Mouse (Mus musculus) limb, embryonic 14.5 days (tissue): ENCODE measurements around the gene Arsa. TPM values are rescaled to one million over a fixed set of nuclear protein-coding genes. Genes with fewer than 3 reads are reported as not detected.

Experiments
- ATAC-seq: fragments of 200-750 bp; cut with Nextera tagmentation; 2 replicates; pipeline ENCODE4 v1.8.0; 2017; ENCODE audit warnings: low read depth, moderate number of reproducible peaks, moderate TSS enrichment; ENCODE audit not compliant: low FRiP score
- DNase-seq: peaks from one replicate; pipeline ENCODE4 v3.0.0-alpha.2; 2015; ENCODE audit warnings: low spot score
- H3K27ac ChIP-seq: fragments of 300-500 bp; sonication (generic); replicated peaks from 2 replicates; pipeline ENCODE4 v1.5.1; 2014; ENCODE audit warnings: low read depth, mild to moderate bottlenecking, low read length, moderate library complexity, mixed read lengths
- H3K27me3 ChIP-seq: fragments of 300-500 bp; sonication (generic); 2 replicates; pipeline ENCODE4 v1.6.1; 2014; ENCODE audit warnings: low read length, mixed read lengths; ENCODE audit not compliant: control insufficient read depth, insufficient read depth
- H3K36me3 ChIP-seq: fragments of 300-500 bp; sonication (generic); 2 replicates; pipeline ENCODE4 v1.6.1; 2014; ENCODE audit warnings: mild to moderate bottlenecking, low read length, moderate library complexity, mixed read lengths; ENCODE audit not compliant: control insufficient read depth, insufficient read depth
- H3K4me1 ChIP-seq: fragments of 300-500 bp; sonication (generic); 2 replicates; pipeline ENCODE4 v1.6.1; 2014; ENCODE audit warnings: antibody characterized with exemption, low read length, mixed read lengths; ENCODE audit not compliant: control insufficient read depth, insufficient read depth
- H3K4me2 ChIP-seq: fragments of 300-500 bp; sonication (generic); replicated peaks from 2 replicates; pipeline ENCODE4 v1.6.1; 2014; ENCODE audit warnings: low read depth, mild to moderate bottlenecking, low read length, moderate library complexity; ENCODE audit not compliant: severe bottlenecking
- H3K4me3 ChIP-seq: fragments of 300-500 bp; sonication (generic); replicated peaks from 2 replicates; pipeline ENCODE4 v1.5.1; 2014; ENCODE audit warnings: low read length
- H3K9ac ChIP-seq: fragments of 300-500 bp; sonication (generic); 2 replicates; pipeline ENCODE4 v1.6.1; 2014; ENCODE audit warnings: mild to moderate bottlenecking, low read depth, low read length, moderate library complexity; ENCODE audit not compliant: severe bottlenecking
- H3K9me3 ChIP-seq: fragments of 300-500 bp; sonication (generic); 2 replicates; pipeline ENCODE4 v1.6.1; 2016; ENCODE audit warnings: low read length; ENCODE audit not compliant: control insufficient read depth
- POLR2A ChIP-seq: fragments of 200-500 bp; IDR thresholded peaks from 2 replicates; pipeline ENCODE4 v1.8.0; 2012; ENCODE audit warnings: inconsistent platforms, mild to moderate bottlenecking, moderate library complexity, borderline replicate concordance; ENCODE audit not compliant: insufficient read depth, insufficient read length; ENCODE audit errors: extremely low read depth
- WGBS: fragments of 180-500 bp; shearing (Covaris S2); extraction: QIAGEN DNeasy Blood & Tissue Kit; methylation state at CpG from one replicate; pipeline ENCODE4 v1.1.7; 2014; 5-methylcytosine and 5-hydroxymethylcytosine counted together
- polyA plus RNA-seq, 2 experiments: library from polyadenylated mRNA; depleted of rRNA in 1 of 2; stranded (reverse) in 1 of 2; unstranded in 1 of 2; fragments of >200 nt; fragmentation: Nextera tagmentation in 1 of 2; extraction: Ambion mirVana in 1 of 2; gene quantifications; 2 replicates each; pipeline versions ENCODE4 v1.2.1 to v1.2.3; 2012 to 2014

Arsa gene
- polyA plus RNA-seq, 2 experiments: 18.3 to 30.7 TPM

DNA sequence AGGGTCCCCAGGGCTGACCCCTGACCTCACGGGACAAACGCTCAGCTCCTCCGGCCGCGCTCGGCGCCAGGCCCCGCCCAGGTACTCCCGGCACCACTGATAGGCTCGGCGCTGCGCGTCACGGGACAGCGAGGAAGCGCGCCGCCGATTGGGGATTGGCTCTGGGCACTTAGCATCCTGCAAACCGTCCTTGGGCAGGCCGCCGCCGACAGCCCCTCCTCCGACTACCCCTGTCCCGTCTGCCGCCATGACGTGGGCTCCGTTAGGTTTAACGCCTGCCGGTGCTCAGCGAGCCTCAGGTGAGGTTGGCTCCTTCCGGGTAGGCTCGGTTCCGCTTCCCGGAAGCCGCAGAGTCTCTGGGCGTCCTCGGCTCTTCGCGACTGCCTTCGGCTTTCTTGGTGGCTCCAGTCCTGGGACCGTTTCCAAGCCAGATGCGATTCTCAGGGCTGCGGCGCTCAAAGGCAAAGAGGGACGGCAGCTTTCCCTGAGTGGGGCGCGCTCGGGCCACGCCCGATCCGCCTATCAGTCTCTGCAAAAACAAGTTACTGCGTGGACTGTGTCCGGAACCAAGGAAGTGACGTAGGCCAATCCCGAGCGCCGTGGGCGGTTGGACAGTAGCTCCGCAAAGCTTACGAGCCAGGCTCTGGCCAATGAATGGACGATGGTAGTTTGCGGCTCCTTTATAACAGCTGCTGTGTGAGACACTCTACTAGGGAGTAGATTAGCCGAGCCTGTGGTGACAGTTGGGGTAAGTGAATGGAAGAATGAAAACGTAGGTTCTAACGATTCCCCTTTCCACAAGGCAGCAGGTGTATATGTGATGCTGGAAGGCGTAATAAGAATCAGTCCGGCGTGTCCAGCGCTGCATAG lies 47.6 kb downstream of the Arsa start, which contains the start of the genes C730034F03Rik, Gm44502 and Chkb:
TSS of gene C730034F03Rik (plus strand) at position 238 of the 870 bp plus-strand sequence.
TSS of gene Gm44502 (minus strand) at position 345 of the 870 bp plus-strand sequence.
TSS of gene Chkb (minus strand) at position 557 of the 870 bp plus-strand sequence.
- DNase-seq (peak; percentile 93), ATAC-seq (peak; percentile 93)
- H3K4me3 ChIP-seq: peak within 1 kb of the TSS; percentile 68
- H3K27me3 ChIP-seq: no peaks in the 10 kb centered on the region
- 0 out of 2 replicates have a peak, but pooled peaks have one; percentile 33 for TF ChIP-seq POLR2A
- H3K9ac ChIP-seq: peak within 1 kb of the TSS; percentile 72
- no peaks in the 10 kb centered on the region for H3K9me3 ChIP-seq
- H3K4me2 ChIP-seq: peak within 1 kb of the TSS; percentile 92
- peak within 1 kb of the TSS; percentile 92 for H3K27ac ChIP-seq
- peaks cover 6% of the 10 kb centered on the region for H3K4me1 ChIP-seq
- WGBS: under 1% methylated on average over 63 of the region's 70 CpGs
- peaks cover 19% of the 10 kb centered on the region for H3K36me3 ChIP-seq

DNA sequence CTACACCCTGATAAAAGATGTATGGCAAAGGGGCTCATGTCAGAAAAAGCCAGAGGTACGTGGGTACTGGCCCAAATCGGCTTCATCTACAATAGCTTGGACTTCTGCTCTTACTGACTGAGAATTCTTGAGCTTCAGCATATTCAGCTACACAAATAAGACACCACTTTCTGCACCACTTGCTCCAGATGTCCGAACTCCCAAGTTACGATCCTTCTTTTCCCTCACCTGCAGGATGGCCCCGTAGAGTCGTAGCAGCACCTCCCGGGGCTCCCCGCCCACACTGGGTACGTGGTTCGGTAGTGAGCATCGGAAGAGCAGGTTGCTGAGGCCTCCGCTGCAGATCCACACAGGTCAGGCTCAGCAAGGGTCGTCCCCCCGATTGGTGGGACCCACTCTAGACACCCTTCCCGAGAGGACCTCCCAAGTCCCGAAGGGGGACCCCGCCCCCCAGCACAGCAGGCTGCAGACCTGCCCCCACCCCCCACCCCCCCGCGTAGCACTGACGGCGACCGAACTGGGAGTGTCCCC lies 48.3 kb downstream of the Arsa start:
- Histone ChIP-seq H3K27ac (peak overlapping the region; percentile 92; the same call in 1 of the 2 replicates), H3K4me2 (peak overlapping the region; percentile 92), H3K36me3 (peaks cover 19% of the 10 kb centered on the region), H3K4me3 (peak overlapping the region; percentile 68), H3K4me1 (peaks cover 6% of the 10 kb centered on the region), H3K9me3 (no peaks in the 10 kb centered on the region), H3K9ac (peak overlapping the region; percentile 72), H3K27me3 (no peaks in the 10 kb centered on the region)
- DNase-seq (no peak), ATAC-seq (peak; percentile 18; the same call in 1 of the 2 replicates)
- TF ChIP-seq POLR2A: no peak
- WGBS: 7% methylated on average over 19 of the region's 22 CpGs

DNA sequence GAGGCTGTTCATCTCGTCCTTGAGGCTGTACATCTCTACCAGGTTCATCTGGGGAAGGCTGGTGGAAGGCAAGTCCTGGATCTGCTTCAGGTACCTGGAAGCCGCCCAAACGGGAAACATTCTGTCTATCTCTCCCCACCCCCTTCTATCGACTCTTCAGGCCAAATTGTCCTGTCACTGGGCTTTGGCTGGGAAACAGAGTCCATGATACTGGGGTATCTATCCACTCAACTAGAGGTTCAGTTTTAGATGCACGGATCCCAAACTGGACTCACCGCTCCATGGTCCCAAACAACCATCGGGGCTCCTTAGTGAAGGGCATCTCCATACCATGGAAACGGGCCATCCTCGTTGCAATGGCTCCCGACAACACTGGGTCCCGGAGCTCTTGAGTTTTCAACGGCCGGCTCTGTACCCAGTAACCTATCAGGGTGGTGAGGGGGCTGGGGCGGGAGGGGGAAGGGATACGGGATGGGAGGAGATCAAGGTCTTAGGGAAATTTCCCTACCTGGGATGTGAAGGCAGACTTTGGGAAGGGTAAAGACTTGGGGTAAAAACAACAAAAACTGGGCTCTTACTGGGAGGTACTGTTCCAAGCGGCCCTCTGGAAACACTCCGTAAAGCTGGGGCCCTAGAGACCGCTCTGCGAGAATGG lies 49.0 kb downstream of the Arsa start:
- H3K4me3 ChIP-seq: peak overlapping the region; percentile 68
- H3K9ac ChIP-seq: peak overlapping the region; percentile 72; the same call in 1 of the 2 replicates
- H3K36me3 ChIP-seq: peaks cover 19% of the 10 kb centered on the region
- ATAC-seq (no peak), DNase-seq (no peak)
- no peaks in the 10 kb centered on the region for H3K27me3 ChIP-seq
- H3K27ac ChIP-seq: no peak overlapping the region
- WGBS: 82% methylated on average over 19 of the region's 19 CpGs
- no peaks in the 10 kb centered on the region for H3K9me3 ChIP-seq
- H3K4me1 ChIP-seq: peaks cover 6% of the 10 kb centered on the region
- TF ChIP-seq POLR2A: no peak
- peak overlapping the region; percentile 92 for H3K4me2 ChIP-seq

GRCm38 (mm10) chr15:89426716-89427115 lies 50.5 kb downstream of the Arsa start:
- no peak for DNase-seq

GRCm38 (mm10) chr15:89425711-89426121 lies 51.5 kb downstream of the Arsa start, which contains the start of gene Cpt1b:
Gene Cpt1b (minus strand): TSS chr15:89425863.
- DNase-seq: no peak
- Histone ChIP-seq H3K36me3 (peaks cover 23% of the 10 kb centered on the region), H3K27me3 (no peaks in the 10 kb centered on the region), H3K9ac (no peak within 1 kb of the TSS), H3K4me3 (no peak within 1 kb of the TSS), H3K27ac (no peak within 1 kb of the TSS), H3K4me2 (no peak within 1 kb of the TSS), H3K4me1 (peaks cover 6% of the 10 kb centered on the region), H3K9me3 (no peaks in the 10 kb centered on the region)
- 29% methylated on average over 6 of the region's 6 CpGs for WGBS
- ATAC-seq: no peak
- no peak for TF ChIP-seq POLR2A

More at GRCm38 (mm10) chr15:89426716-89427115, 50.5 kb downstream of the Arsa start:
- no peak overlapping the region for H3K27ac ChIP-seq
- WGBS: 92% methylated on average over 9 of the region's 10 CpGs
- no peak for TF ChIP-seq POLR2A
- no peak overlapping the region for H3K9ac ChIP-seq
- H3K27me3 ChIP-seq: no peaks in the 10 kb centered on the region
- H3K4me1 ChIP-seq: peaks cover 6% of the 10 kb centered on the region
- no peak overlapping the region for H3K4me2 ChIP-seq
- H3K36me3 ChIP-seq: peaks cover 23% of the 10 kb centered on the region
- H3K4me3 ChIP-seq: no peak overlapping the region
- no peaks in the 10 kb centered on the region for H3K9me3 ChIP-seq
- ATAC-seq: no peak
